Mouse (Mus musculus) embryonic facial prominence, embryonic 14.5 days (tissue): ENCODE data around the gene H2afj. TPM values are rescaled to one million over a fixed set of nuclear protein-coding genes. Genes with fewer than 3 reads are reported as not detected.
"Not testable (repeated sequence)": the region's sequence is repeated elsewhere in the genome, so short reads cannot be mapped to it uniquely, and the experiment has no call there.

Experiments
- ATAC-seq: fragments of 200-750 bp; cut with Nextera tagmentation; 2 replicates; pipeline ENCODE4 v1.8.0; 2017; ENCODE audit warnings: low read depth, moderate number of reproducible peaks, moderate TSS enrichment
- DNase-seq: peaks from one replicate; pipeline ENCODE4 v3.0.0-alpha.2; 2015; ENCODE audit warnings: low spot score
- H3K27ac ChIP-seq: fragments of 300-500 bp; sonication (generic); replicated peaks from 2 replicates; pipeline ENCODE4 v1.5.1; 2014; ENCODE audit warnings: low read depth, mild to moderate bottlenecking, low read length, moderate library complexity
- H3K27me3 ChIP-seq: fragments of 300-500 bp; sonication (generic); replicated peaks from 2 replicates; pipeline ENCODE4 v1.6.1; 2014; ENCODE audit warnings: low read length; ENCODE audit not compliant: control insufficient read depth, insufficient read depth
- H3K36me3 ChIP-seq: fragments of 300-500 bp; sonication (generic); 2 replicates; pipeline ENCODE4 v1.6.1; 2014; ENCODE audit warnings: low read length, mixed read lengths; ENCODE audit not compliant: control insufficient read depth, insufficient read depth
- H3K4me1 ChIP-seq: fragments of 300-500 bp; sonication (generic); 2 replicates; pipeline ENCODE4 v1.6.1; 2014; ENCODE audit warnings: antibody characterized with exemption, low read length; ENCODE audit not compliant: control insufficient read depth, insufficient read depth
- H3K4me2 ChIP-seq: fragments of 300-500 bp; sonication (generic); 2 replicates; pipeline ENCODE4 v1.6.1; 2014; ENCODE audit warnings: low read depth, mild to moderate bottlenecking, low read length, moderate library complexity, mixed read lengths
- H3K4me3 ChIP-seq: fragments of 300-500 bp; sonication (generic); 2 replicates; pipeline ENCODE4 v1.5.1; 2014; ENCODE audit warnings: low read depth, mild to moderate bottlenecking, low read length
- H3K9ac ChIP-seq: fragments of 300-500 bp; sonication (generic); 2 replicates; pipeline ENCODE4 v1.6.1; 2014; ENCODE audit warnings: low read depth, mild to moderate bottlenecking, low read length, moderate library complexity, mixed read lengths
- H3K9me3 ChIP-seq: fragments of 300-500 bp; sonication (generic); 2 replicates; pipeline ENCODE4 v1.6.1; 2016; ENCODE audit warnings: low read length; ENCODE audit not compliant: control insufficient read depth
- WGBS: fragments of 180-500 bp; shearing (Covaris S2); extraction: QIAGEN DNeasy Blood & Tissue Kit; methylation state at CpG from one replicate; pipeline ENCODE4 v1.1.7; 2014; 5-methylcytosine and 5-hydroxymethylcytosine counted together
- polyA plus RNA-seq: library from polyadenylated mRNA; unstranded; fragments of >200 nt; fragmentation: Nextera tagmentation; extraction: Ambion mirVana; gene quantifications from 2 replicates; pipeline ENCODE4 v1.2.1, GENCODE M21; 2014

H2afj gene
- polyA plus RNA-seq, 1 experiment from 2014 or later: 98.2 TPM

GRCm38 (mm10) chr6:136792884-136793758, 14.9 kb upstream of the H2afj start:
- no peaks in the 10 kb centered on the region for H3K9me3 ChIP-seq
- H3K4me3 ChIP-seq: peak overlapping the region; percentile 39
- H3K4me2 ChIP-seq: peak overlapping the region; percentile 86
- 24% methylated on average over 16 of the region's 16 CpGs for WGBS
- no peaks in the 10 kb centered on the region for H3K36me3 ChIP-seq
- peak overlapping the region; percentile 64 for H3K9ac ChIP-seq
- ATAC-seq (no peak), DNase-seq (no peak)
- H3K27ac ChIP-seq: no peak overlapping the region
- H3K27me3 ChIP-seq: peaks cover 14% of the 10 kb centered on the region; the same call in 1 of the 2 replicates
- peaks cover 9% of the 10 kb centered on the region for H3K4me1 ChIP-seq

- Histone ChIP-seq H3K27me3 (peaks cover 14% of the 10 kb centered on the region; the same call in 1 of the 2 replicates), H3K4me1 (peaks cover 9% of the 10 kb centered on the region), H3K27ac (no peak overlapping the region), H3K4me3 (peak overlapping the region; percentile 39), H3K9ac (peak overlapping the region; percentile 64), H3K36me3 (no peaks in the 10 kb centered on the region), H3K4me2 (peak overlapping the region; percentile 86), H3K9me3 (no peaks in the 10 kb centered on the region)
- WGBS: under 1% methylated on average over 23 of the region's 24 CpGs
- 0 out of 2 replicates have a peak, but pooled peaks have one; percentile 15 for ATAC-seq
- no peak for DNase-seq
Measured at GRCm38 (mm10) chr6:136793831-136794525, 14.1 kb upstream of the H2afj start.

GRCm38 (mm10) chr6:136795110-136795509, 12.9 kb upstream of the H2afj start:
- peaks cover 9% of the 10 kb centered on the region for H3K4me1 ChIP-seq
- no peak for ATAC-seq
- no peaks in the 10 kb centered on the region for H3K9me3 ChIP-seq
- WGBS: 39% methylated on average over 1 of the region's 1 CpGs
- H3K36me3 ChIP-seq: no peaks in the 10 kb centered on the region
- H3K27me3 ChIP-seq: peaks cover 14% of the 10 kb centered on the region; the same call in 1 of the 2 replicates
- no peak overlapping the region for H3K4me2 ChIP-seq
- DNase-seq: no peak
- H3K4me3 ChIP-seq: no peak overlapping the region
- H3K27ac ChIP-seq: no peak overlapping the region
- H3K9ac ChIP-seq: no peak overlapping the region

- Histone ChIP-seq H3K4me3 (no peak overlapping the region), H3K36me3 (no peaks in the 10 kb centered on the region), H3K4me2 (no peak overlapping the region), H3K27ac (no peak overlapping the region), H3K4me1 (peaks cover 9% of the 10 kb centered on the region), H3K27me3 (peaks cover 14% of the 10 kb centered on the region; the same call in 1 of the 2 replicates), H3K9ac (no peak overlapping the region), H3K9me3 (no peaks in the 10 kb centered on the region)
- no peak for DNase-seq
- no peak for ATAC-seq
- WGBS: 60% methylated on average over 6 of the region's 6 CpGs
Measured at GRCm38 (mm10) chr6:136795850-136796249, 12.2 kb upstream of the H2afj start.

GRCm38 (mm10) chr6:136797874-136798693, 10.0 kb upstream of the H2afj start:
- H3K4me2 ChIP-seq, H3K36me3 ChIP-seq, H3K27me3 ChIP-seq, DNase-seq, H3K9ac ChIP-seq, ATAC-seq, H3K27ac ChIP-seq, H3K4me3 ChIP-seq, H3K9me3 ChIP-seq: not testable (repeated sequence)
- 77% methylated on average over 3 of the region's 3 CpGs for WGBS
- peaks cover 10% of the 10 kb centered on the region for H3K4me1 ChIP-seq

GRCm38 (mm10) chr6:136800710-136801109, 7.3 kb upstream of the H2afj start:
- DNase-seq (no peak), ATAC-seq (no peak)
- no peaks in the 10 kb centered on the region for H3K36me3 ChIP-seq
- 82% methylated on average over 8 of the region's 8 CpGs for WGBS
- H3K4me1 ChIP-seq: peaks cover 14% of the 10 kb centered on the region
- no peak overlapping the region for H3K27ac ChIP-seq
- H3K9ac ChIP-seq: no peak overlapping the region
- no peak overlapping the region for H3K4me2 ChIP-seq
- H3K27me3 ChIP-seq: 0 out of 2 replicates have a peak, but pooled peaks cover 2% of the 10 kb centered on the region
- no peak overlapping the region for H3K4me3 ChIP-seq
- H3K9me3 ChIP-seq: no peaks in the 10 kb centered on the region

GRCm38 (mm10) chr6:136801274-136801673, 6.8 kb upstream of the H2afj start:
- Histone ChIP-seq H3K4me1 (peaks cover 14% of the 10 kb centered on the region), H3K36me3 (no peaks in the 10 kb centered on the region), H3K9ac (no peak overlapping the region), H3K9me3 (no peaks in the 10 kb centered on the region), H3K4me2 (no peak overlapping the region), H3K27ac (no peak overlapping the region), H3K27me3 (no peaks in the 10 kb centered on the region), H3K4me3 (no peak overlapping the region)
- DNase-seq (no peak), ATAC-seq (no peak)
- WGBS: 87% methylated on average over 6 of the region's 6 CpGs

- DNase-seq: no peak
- H3K4me2 ChIP-seq: peak overlapping the region; percentile 78
- no peaks in the 10 kb centered on the region for H3K36me3 ChIP-seq
- H3K9ac ChIP-seq: peak overlapping the region; percentile 93
- H3K4me1 ChIP-seq: peaks cover 14% of the 10 kb centered on the region
- no peaks in the 10 kb centered on the region for H3K27me3 ChIP-seq
- H3K9me3 ChIP-seq: no peaks in the 10 kb centered on the region
- peak overlapping the region; percentile 67 for H3K4me3 ChIP-seq
- WGBS: 16% methylated on average over 12 of the region's 12 CpGs
- ATAC-seq: no peak
- peak overlapping the region; percentile 100 for H3K27ac ChIP-seq
Measured at GRCm38 (mm10) chr6:136803093-136803738, 4.8 kb upstream of the H2afj start.
